Mouse (Mus musculus) splenic B cell, adult 2 months (primary cell): ENCODE measurements around the gene Prdm16.

ENCODE experiments used
- DNase-seq: peaks from one replicate; pipeline ENCODE4 v3.0.0-alpha.2; 2011; ENCODE audit warnings: low read depth, low spot score
- H3K27me3 ChIP-seq: 2 replicates; pipeline ENCODE4 v1.6.1; 2012; ENCODE audit warnings: mild to moderate bottlenecking, low read length, moderate library complexity, mixed read lengths; ENCODE audit not compliant: control insufficient read depth, poor library complexity, insufficient read depth, severe bottlenecking
- H3K36me3 ChIP-seq: 2 replicates; pipeline ENCODE4 v1.6.1; 2012; ENCODE audit warnings: mild to moderate bottlenecking, low read length, moderate library complexity, mixed read lengths; ENCODE audit not compliant: control insufficient read depth, poor library complexity, insufficient read depth, severe bottlenecking

Gene Prdm16

GRCm38 (mm10) chr4:154652494-154652893 is 15.8 kb upstream of the Prdm16 start:
- Histone ChIP-seq H3K36me3 (no peaks in the 10 kb centered on the region), H3K27me3 (no peaks in the 10 kb centered on the region)
- no peak for DNase-seq

GRCm38 (mm10) chr4:154649083-154649747 is 12.5 kb upstream of the Prdm16 start:
- no peak for DNase-seq
- H3K36me3 ChIP-seq: no peaks in the 10 kb centered on the region
- H3K27me3 ChIP-seq: no peaks in the 10 kb centered on the region

GRCm38 (mm10) chr4:154642496-154642895 is 5.8 kb upstream of the Prdm16 start:
- DNase-seq: no peak
- H3K27me3 ChIP-seq: no peaks in the 10 kb centered on the region
- no peaks in the 10 kb centered on the region for H3K36me3 ChIP-seq

- Histone ChIP-seq H3K27me3 (no peaks in the 10 kb centered on the region), H3K36me3 (no peaks in the 10 kb centered on the region)
- DNase-seq: no peak
Measured at GRCm38 (mm10) chr4:154641296-154642110, 4.8 kb upstream of the Prdm16 start.

- DNase-seq: no peak
- Histone ChIP-seq H3K36me3 (no peaks in the 10 kb centered on the region), H3K27me3 (no peaks in the 10 kb centered on the region)
Measured at GRCm38 (mm10) chr4:154640443-154641295, 4.0 kb upstream of the Prdm16 start.

GRCm38 (mm10) chr4:154639591-154640442 is 3.1 kb upstream of the Prdm16 start:
- no peak for DNase-seq
- Histone ChIP-seq H3K27me3 (no peaks in the 10 kb centered on the region), H3K36me3 (no peaks in the 10 kb centered on the region)

GRCm38 (mm10) chr4:154639126-154639525 is 2.5 kb upstream of the Prdm16 start:
- H3K36me3 ChIP-seq: no peaks in the 10 kb centered on the region
- no peak for DNase-seq
- no peaks in the 10 kb centered on the region for H3K27me3 ChIP-seq

GRCm38 (mm10) chr4:154638320-154638886 is 1.7 kb upstream of the Prdm16 start:
- Histone ChIP-seq H3K27me3 (no peaks in the 10 kb centered on the region), H3K36me3 (no peaks in the 10 kb centered on the region)
- DNase-seq: no peak

- Histone ChIP-seq H3K27me3 (no peaks in the 10 kb centered on the region), H3K36me3 (no peaks in the 10 kb centered on the region)
- DNase-seq: no peak
Measured at GRCm38 (mm10) chr4:154637468-154638319, 1.0 kb upstream of the Prdm16 start.

- Histone ChIP-seq H3K27me3 (no peaks in the 10 kb centered on the region), H3K36me3 (no peaks in the 10 kb centered on the region)
- DNase-seq: no peak
Measured at GRCm38 (mm10) chr4:154636053-154636433, 630 bp downstream of the Prdm16 start.

- H3K36me3 ChIP-seq: no peaks in the 10 kb centered on the region
- no peaks in the 10 kb centered on the region for H3K27me3 ChIP-seq
- DNase-seq: no peak
Measured at GRCm38 (mm10) chr4:154635241-154636052, 1.2 kb downstream of the Prdm16 start.

GRCm38 (mm10) chr4:154634470-154635240 is 2.0 kb downstream of the Prdm16 start:
- Histone ChIP-seq H3K27me3 (no peaks in the 10 kb centered on the region), H3K36me3 (no peaks in the 10 kb centered on the region)
- no peak for DNase-seq
